ENCODE assay signal across 9 mouse cellular contexts in genomic region chr3:10684885-10685500, GRCm38 (mm10).
A peak's percentile ranks its signal among the peaks of the same experiment; 100 is the strongest.
DNase-seq lines count a peak whose midpoint lies in the region; ATAC-seq and TF ChIP-seq lines count a peak whose summit lies in the region.
"Had no signal": no experiment of that assay in that cellular context is flagged by ENCODE, and none has a peak within 500 bp of the region (broad histone marks: within the 10 kb centered on the region; RNA-seq: fewer than 3 reads in every experiment).

No protein-coding gene starts in this region.

- no peaks in the 10 kb centered on the region for H3K9me3 ChIP-seq in embryonic facial prominence, embryonic 10.5 days
- H3K9me3 ChIP-seq in hindbrain, postnatal 0 days (ENCODE audit: low read length), result no peaks in the 10 kb centered on the region
- H3K9me3 ChIP-seq in neural tube, embryonic 12.5 days, result no peaks in the 10 kb centered on the region
- H3K9me3 ChIP-seq: limb, embryonic 12.5 days had no signal

- no peak overlapping the region for H3K4me3 ChIP-seq in embryonic facial prominence, embryonic 10.5 days
- H3K4me3 ChIP-seq in hindbrain, postnatal 0 days (ENCODE audit: low read length), result no peak overlapping the region
- no peak overlapping the region for H3K4me3 ChIP-seq in neural tube, embryonic 12.5 days
- H3K4me3 ChIP-seq: limb, embryonic 12.5 days had no signal

- peak; percentile 32 for DNase-seq in heart, postnatal 4 days
- no peak for DNase-seq in heart, adult 9 months (ENCODE audit: low spot score in 2 of 2)
- DNase-seq in adrenal gland, postnatal 25 days, result peak; percentile 27
- peak; percentile 56 for DNase-seq in embryonic facial prominence, embryonic 10.5 days (ENCODE audit: low spot score)
- peak; percentile 80 for DNase-seq in hindbrain, postnatal 0 days (ENCODE audit: low spot score)
- peak; percentile 31 to 48 for DNase-seq in left cerebral cortex, postnatal 36 days (ENCODE audit: low spot score in 2 of 2)
- DNase-seq in spleen, postnatal 36 days (ENCODE audit: low spot score in 2 of 2), result no peak

- intact Hi-C loops in left cerebral cortex, postnatal 36 days (cut with DNase I), result no loop called here

- H3K9ac ChIP-seq in hindbrain, postnatal 0 days (replicated peaks; ENCODE audit: low read length), result no peak overlapping the region
- no peak overlapping the region for H3K9ac ChIP-seq in neural tube, embryonic 12.5 days
- H3K9ac ChIP-seq: limb, embryonic 12.5 days had no signal

- H3K36me3 ChIP-seq in embryonic facial prominence, embryonic 10.5 days (replicated peaks), result no peaks in the 10 kb centered on the region
- no peaks in the 10 kb centered on the region for H3K36me3 ChIP-seq in hindbrain, postnatal 0 days (ENCODE audit: insufficient read depth, low read length)
- no peaks in the 10 kb centered on the region for H3K36me3 ChIP-seq in neural tube, embryonic 12.5 days
- H3K36me3 ChIP-seq: limb, embryonic 12.5 days had no signal

- peak; percentile 85 for ATAC-seq in hindbrain, postnatal 0 days
- ATAC-seq in neural tube, embryonic 12.5 days (ENCODE audit: low FRiP score, low read depth), result peak; percentile 75; the same call in 1 of the 2 replicates

- no peaks in the 10 kb centered on the region for H3K4me1 ChIP-seq in embryonic facial prominence, embryonic 10.5 days
- no peaks in the 10 kb centered on the region for H3K4me1 ChIP-seq in hindbrain, postnatal 0 days (ENCODE audit: insufficient read depth, low read length)
- no peaks in the 10 kb centered on the region for H3K4me1 ChIP-seq in neural tube, embryonic 12.5 days
- H3K4me1 ChIP-seq: limb, embryonic 12.5 days had no signal

- 66% methylated on average over 6 of the region's 6 CpGs for WGBS in embryonic facial prominence, embryonic 10.5 days
- WGBS in hindbrain, postnatal 0 days, result 47% methylated on average over 6 of the region's 6 CpGs
- 65% methylated on average over 6 of the region's 6 CpGs for WGBS in neural tube, embryonic 12.5 days

- no peaks in the 10 kb centered on the region for H3K27me3 ChIP-seq in embryonic facial prominence, embryonic 10.5 days (replicated peaks; ENCODE audit: low read depth, poor library complexity, severe bottlenecking)
- H3K27me3 ChIP-seq in hindbrain, postnatal 0 days (ENCODE audit: insufficient read depth, low read length), result no peaks in the 10 kb centered on the region
- no peaks in the 10 kb centered on the region for H3K27me3 ChIP-seq in neural tube, embryonic 12.5 days (replicated peaks)
- H3K27me3 ChIP-seq: limb, embryonic 12.5 days had no signal

- peak; percentile 89 for TF ChIP-seq CTCF in hindbrain, postnatal 0 days (IDR thresholded peaks at IDR 0.05; ENCODE audit: low read depth)

- no peak overlapping the region for H3K27ac ChIP-seq in embryonic facial prominence, embryonic 10.5 days (replicated peaks)
- no peak overlapping the region for H3K27ac ChIP-seq in hindbrain, postnatal 0 days
- no peak overlapping the region for H3K27ac ChIP-seq in neural tube, embryonic 12.5 days
- H3K27ac ChIP-seq: limb, embryonic 12.5 days had no signal

- no peak overlapping the region for H3K4me2 ChIP-seq in hindbrain, postnatal 0 days (ENCODE audit: low read depth, low read length)
- no peak overlapping the region for H3K4me2 ChIP-seq in neural tube, embryonic 12.5 days (replicated peaks)
- H3K4me2 ChIP-seq: limb, embryonic 12.5 days had no signal

Comparison
In these comparisons a context has a peak if more than half of its experiments do, and no peak if none do; other contexts are left out.
1. DNase-seq: peak in heart, postnatal 4 days (single experiment), adrenal gland, postnatal 25 days (single experiment), embryonic facial prominence, embryonic 10.5 days (single experiment), hindbrain, postnatal 0 days (single experiment) and left cerebral cortex, postnatal 36 days (2 of 2); none in heart, adult 9 months (0 of 2) and spleen, postnatal 36 days (0 of 2).